Mouse (Mus musculus) kidney, adult 2 months (tissue): Measurements from ENCODE around the gene Ubac2. TPM values are rescaled to one million over a fixed set of nuclear protein-coding genes. Genes with fewer than 3 reads are reported as not detected.

Source experiments
- DNase-seq: peaks from one replicate; pipeline ENCODE4 v3.0.0; 2021
- H3K27ac ChIP-seq: fragments of 200-500 bp; 2 replicates; pipeline ENCODE4 v1.5.1; 2012; ENCODE audit warnings: low read depth, low read length, control low read depth, inconsistent platforms; ENCODE audit not compliant: insufficient read depth
- H3K27me3 ChIP-seq: fragments of 200-500 bp; replicated peaks from 2 replicates; pipeline ENCODE4 v1.6.1; 2012; ENCODE audit warnings: mild to moderate bottlenecking, moderate library complexity, low read length, inconsistent platforms; ENCODE audit not compliant: control insufficient read depth, insufficient read depth
- H3K36me3 ChIP-seq: fragments of 200-500 bp; 2 replicates; pipeline ENCODE4 v1.6.1; 2012; ENCODE audit warnings: mild to moderate bottlenecking, moderate library complexity, low read length, inconsistent platforms; ENCODE audit not compliant: control insufficient read depth, insufficient read depth
- H3K4me1 ChIP-seq: fragments of 200-500 bp; 2 replicates; pipeline ENCODE4 v1.6.1; 2011; ENCODE audit warnings: low read length; ENCODE audit not compliant: control insufficient read depth, insufficient read depth
- H3K4me3 ChIP-seq: fragments of 200-500 bp; 2 replicates; pipeline ENCODE4 v1.5.1; 2011; ENCODE audit warnings: mild to moderate bottlenecking, low read depth, low read length, control low read depth; ENCODE audit not compliant: insufficient read depth
- CTCF ChIP-seq: fragments of 200-500 bp; conservative IDR thresholded peaks from 2 replicates; pipeline ENCODE4 v1.5.1; 2011; ENCODE audit warnings: low read depth, mild to moderate bottlenecking, control low read depth, low read length, moderate library complexity, mixed read lengths; ENCODE audit not compliant: insufficient read depth, insufficient read length
- POLR2A ChIP-seq: fragments of 200-500 bp; IDR thresholded peaks from one replicate; pipeline ENCODE4 v1.6.1; 2011; ENCODE audit warnings: low read depth, low read length, control low read depth
- WGBS: fragments of 180-500 bp; shearing (Covaris S2); methylation state at CpG from one replicate; pipeline ENCODE4 v1.1.7; 2018; 5-methylcytosine and 5-hydroxymethylcytosine counted together
- polyA plus RNA-seq: library from polyadenylated mRNA; depleted of rRNA; stranded (reverse); fragments of >200 nt; gene quantifications from 2 replicates; pipeline ENCODE4 v1.2.3, GENCODE M21; 2012

Ubac2 gene
- polyA plus RNA-seq, 1 experiment: 69.3 TPM

DNA sequence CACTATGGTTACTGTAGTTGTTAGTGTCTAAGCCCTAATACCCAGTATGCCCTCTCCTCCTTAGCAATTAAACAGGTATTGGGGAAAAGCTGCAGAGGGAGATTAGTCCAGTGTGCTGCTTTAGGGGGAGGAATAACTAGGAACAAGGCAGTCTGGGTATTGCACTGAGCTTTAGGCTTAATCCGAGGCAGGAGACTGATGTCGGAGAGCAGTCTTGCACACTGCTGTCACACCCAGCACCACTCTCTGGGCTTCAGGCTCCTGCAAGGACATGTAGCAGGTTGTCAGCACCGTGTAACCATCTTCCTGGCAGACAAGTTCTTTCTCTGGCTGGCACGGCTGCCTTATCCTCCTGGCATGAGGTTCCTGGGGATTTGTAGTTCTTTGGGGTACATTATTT is 53.8 kb downstream of the Ubac2 start:
- Histone ChIP-seq H3K36me3 (no peaks in the 10 kb centered on the region), H3K4me3 (no peak overlapping the region), H3K27me3 (no peaks in the 10 kb centered on the region), H3K4me1 (no peaks in the 10 kb centered on the region), H3K27ac (no peak overlapping the region)
- WGBS: 89% methylated on average over 4 of the region's 4 CpGs
- no peak for TF ChIP-seq CTCF
- TF ChIP-seq POLR2A: no peak
- no peak for DNase-seq

DNA sequence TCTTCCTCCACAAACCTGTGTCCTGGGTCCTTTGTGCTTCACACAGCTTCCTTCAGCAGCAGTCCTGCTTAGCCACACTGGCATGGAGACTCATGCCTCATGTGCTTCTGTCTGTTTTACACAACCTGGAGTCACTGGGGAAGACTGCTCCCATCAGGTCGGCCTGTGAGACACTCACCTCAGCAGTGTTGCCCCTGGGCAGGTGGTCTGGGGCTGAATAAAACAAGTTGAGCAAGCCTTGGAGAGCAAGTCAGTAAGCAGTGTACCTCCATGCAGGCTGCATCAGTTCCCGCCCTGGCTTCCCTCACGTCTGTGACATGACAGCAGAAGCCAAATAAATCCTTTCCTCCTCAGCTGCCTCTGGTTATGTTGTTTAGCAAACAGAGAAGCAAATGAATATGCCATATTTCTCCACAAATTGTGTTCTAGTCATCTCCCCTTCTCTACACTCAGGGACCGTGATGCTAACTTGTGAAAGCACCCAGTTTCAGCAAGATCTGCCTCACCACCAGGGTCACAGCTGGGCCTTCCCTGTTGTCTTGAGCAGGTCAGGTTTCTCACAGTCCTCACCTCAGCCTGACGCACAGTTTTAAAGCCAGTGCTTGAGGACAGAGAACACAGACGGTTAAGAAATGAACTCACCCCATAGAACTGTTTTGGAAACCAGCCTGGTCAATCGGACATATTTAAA is 55.6 kb downstream of the Ubac2 start:
- H3K4me3 ChIP-seq: no peak overlapping the region

DNA sequence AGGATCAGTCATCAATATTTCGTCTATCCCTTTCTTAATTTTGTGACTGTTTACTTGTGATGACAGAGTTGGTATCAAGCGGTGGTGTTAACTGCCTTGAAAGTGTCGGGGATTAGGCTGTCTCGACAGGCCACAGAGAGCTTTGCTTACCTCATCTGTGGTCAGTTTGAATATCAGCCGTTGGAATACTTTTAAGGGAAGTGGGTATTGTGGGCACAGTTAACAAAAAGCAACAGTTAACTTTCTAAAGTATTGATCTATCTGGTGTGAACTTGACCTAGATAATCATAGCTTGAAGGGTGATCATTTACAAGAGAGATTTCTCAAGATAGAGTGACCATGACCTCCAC is 56.2 kb downstream of the Ubac2 start:
- WGBS: 94% methylated on average over 5 of the region's 5 CpGs
- Histone ChIP-seq H3K27ac (no peak overlapping the region), H3K4me3 (no peak overlapping the region), H3K4me1 (no peaks in the 10 kb centered on the region), H3K36me3 (no peaks in the 10 kb centered on the region), H3K27me3 (no peaks in the 10 kb centered on the region)
- no peak for DNase-seq
- TF ChIP-seq CTCF: no peak

More for the DNA sequence above, 55.6 kb downstream of the Ubac2 start:
- DNase-seq: no peak
- no peak for TF ChIP-seq CTCF
- no peak for TF ChIP-seq POLR2A
- Histone ChIP-seq H3K4me1 (no peaks in the 10 kb centered on the region), H3K27me3 (no peaks in the 10 kb centered on the region), H3K36me3 (no peaks in the 10 kb centered on the region), H3K27ac (no peak overlapping the region)
- 92% methylated on average over 7 of the region's 7 CpGs for WGBS

DNA sequence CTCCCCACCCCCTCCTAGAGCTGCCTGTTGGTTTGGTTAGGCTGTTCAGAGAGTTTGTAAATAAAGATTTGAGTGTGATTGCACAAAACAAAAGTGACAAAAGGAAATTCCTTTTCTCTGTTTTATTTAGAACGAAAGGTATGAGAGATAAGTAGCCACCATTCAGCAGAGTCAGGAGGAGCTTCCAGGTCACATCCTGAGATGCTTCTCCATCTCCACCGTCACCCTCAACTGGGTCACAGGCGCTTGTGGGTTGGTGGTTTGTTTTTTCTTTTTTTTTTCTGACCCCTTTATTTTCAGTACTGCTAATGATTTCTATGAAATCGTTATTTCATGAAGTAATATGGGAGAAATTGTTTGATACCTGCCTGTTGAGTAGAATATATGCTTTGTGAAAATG is 57.9 kb downstream of the Ubac2 start:
- no peaks in the 10 kb centered on the region for H3K36me3 ChIP-seq
- H3K27me3 ChIP-seq: no peaks in the 10 kb centered on the region
- H3K4me3 ChIP-seq: no peak overlapping the region
- H3K4me1 ChIP-seq: no peaks in the 10 kb centered on the region
- H3K27ac ChIP-seq: no peak overlapping the region
- TF ChIP-seq POLR2A: no peak
- no peak for TF ChIP-seq CTCF
- no peak for DNase-seq
- 92% methylated on average over 4 of the region's 4 CpGs for WGBS

DNA sequence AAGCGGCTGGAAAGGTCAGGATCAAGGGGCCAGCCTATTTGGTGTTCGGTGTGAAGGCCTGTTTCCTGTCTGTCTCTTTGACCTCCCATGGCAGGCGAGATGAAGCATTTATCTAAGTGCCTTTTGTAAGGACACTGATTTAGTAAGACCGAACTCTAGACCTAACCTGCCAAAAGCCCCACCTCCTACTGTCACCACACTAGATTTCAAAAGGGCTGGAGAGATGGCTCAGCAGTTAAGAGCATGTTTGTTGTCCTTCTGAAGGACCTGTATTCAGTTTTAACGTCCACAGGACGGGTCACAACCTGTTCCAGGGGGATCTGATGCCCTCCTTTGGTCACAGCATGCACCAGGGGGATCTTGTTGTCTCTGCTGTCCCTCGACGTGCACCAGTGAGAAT is 58.4 kb downstream of the Ubac2 start:
- no peak overlapping the region for H3K4me3 ChIP-seq
- no peaks in the 10 kb centered on the region for H3K27me3 ChIP-seq
- 76% methylated on average over 8 of the region's 8 CpGs for WGBS
- no peaks in the 10 kb centered on the region for H3K36me3 ChIP-seq
- no peaks in the 10 kb centered on the region for H3K4me1 ChIP-seq
- TF ChIP-seq POLR2A (no peak), CTCF (no peak)
- no peak overlapping the region for H3K27ac ChIP-seq
- DNase-seq: no peak

DNA sequence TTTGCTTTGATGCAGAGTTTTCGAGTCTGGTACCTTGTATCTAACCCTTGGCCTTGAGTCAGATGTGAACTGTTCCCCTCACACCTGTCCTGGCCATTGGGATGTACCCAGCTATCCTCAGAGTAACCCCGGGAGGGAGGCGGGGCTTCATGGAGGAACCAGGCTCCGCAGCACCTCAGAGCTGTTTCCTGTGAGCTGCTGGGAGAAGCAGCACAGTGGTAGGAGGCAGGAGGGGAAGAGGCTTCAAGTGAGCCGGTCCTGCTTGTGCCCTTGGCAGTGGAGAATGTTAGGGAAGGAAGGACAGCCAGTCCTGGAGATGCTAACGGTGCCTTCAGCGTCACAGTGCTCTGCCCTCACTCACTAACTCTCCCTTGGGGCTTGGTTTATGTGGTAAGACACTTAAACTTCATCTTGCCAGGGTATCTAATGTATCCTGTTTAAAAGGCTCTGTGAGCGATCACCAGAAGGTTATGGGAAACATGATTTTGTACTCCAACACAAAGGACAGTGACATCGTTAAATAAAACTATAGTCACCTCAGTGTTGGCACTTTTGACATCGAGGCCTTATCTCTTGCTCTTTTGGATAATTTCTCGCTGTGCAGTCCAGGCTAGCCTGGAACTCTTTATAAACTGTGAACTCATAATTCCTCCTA is 59.3 kb downstream of the Ubac2 start:
- no peak overlapping the region for H3K27ac ChIP-seq
- 79% methylated on average over 11 of the region's 11 CpGs for WGBS
- H3K27me3 ChIP-seq: no peaks in the 10 kb centered on the region
- H3K4me1 ChIP-seq: no peaks in the 10 kb centered on the region
- H3K4me3 ChIP-seq: no peak overlapping the region
- DNase-seq: no peak
- no peaks in the 10 kb centered on the region for H3K36me3 ChIP-seq
- TF ChIP-seq CTCF (no peak), POLR2A (no peak)

DNA sequence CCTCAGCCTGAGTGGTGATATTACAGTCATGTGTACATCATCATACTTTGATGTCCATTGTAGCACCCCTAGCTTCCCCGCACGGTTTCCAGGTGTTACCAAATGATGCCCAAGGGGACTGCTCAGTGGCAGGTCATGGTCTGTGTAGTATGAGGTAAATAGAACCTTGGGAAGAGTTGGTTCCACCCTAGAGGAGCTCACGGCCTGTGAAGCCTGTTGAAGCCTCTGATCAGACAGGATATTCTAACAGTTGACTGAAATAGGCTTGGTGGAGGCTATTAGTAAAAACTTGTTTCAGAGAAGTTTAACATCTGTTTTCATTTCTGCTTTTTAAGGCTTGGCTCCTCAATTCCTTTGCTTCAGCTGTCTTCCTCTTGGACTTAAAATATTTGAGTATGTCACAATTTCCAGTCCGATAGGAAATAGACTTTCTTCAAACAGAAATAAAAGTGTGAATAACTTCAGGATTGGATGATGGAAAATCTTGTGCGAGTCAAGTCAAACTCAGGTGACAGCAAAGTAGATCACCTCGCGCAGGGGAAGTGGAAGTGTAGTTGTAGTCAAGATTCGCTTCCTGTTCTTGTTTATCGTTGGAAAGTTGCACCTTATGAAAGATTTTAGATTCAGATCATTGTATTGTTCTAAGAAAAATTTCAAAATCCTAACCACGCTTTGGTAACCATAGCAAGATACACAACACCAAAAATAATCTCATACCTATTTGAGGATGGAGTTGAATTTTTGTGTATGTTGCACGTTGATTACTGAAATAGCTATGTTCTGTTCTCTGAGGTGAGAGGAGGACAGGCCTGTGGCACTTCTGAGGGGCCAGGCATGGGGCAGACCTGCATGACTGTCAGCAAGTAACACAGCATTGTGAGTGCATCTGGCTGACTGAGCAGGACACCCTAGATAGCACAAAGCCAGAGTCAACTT is 60.1 kb downstream of the Ubac2 start:
- TF ChIP-seq CTCF (no peak), POLR2A (no peak)
- Histone ChIP-seq H3K4me1 (no peaks in the 10 kb centered on the region), H3K27ac (no peak overlapping the region), H3K36me3 (no peaks in the 10 kb centered on the region), H3K4me3 (no peak overlapping the region), H3K27me3 (no peaks in the 10 kb centered on the region)
- no peak for DNase-seq
- WGBS: 77% methylated on average over 11 of the region's 11 CpGs
